Mouse (Mus musculus) MN1 (cell line): ENCODE measurements around the gene Gsdma.
A peak's percentile ranks its signal among the peaks of the same experiment; 100 is the strongest.
"Not testable (repeated sequence)": the region's sequence is repeated elsewhere in the genome, so short reads cannot be mapped to it uniquely, and the experiment has no call there.

Experiments
- DNase-seq: peaks from one replicate; pipeline ENCODE4 v3.0.0-alpha.2; 2016; ENCODE audit warnings: low spot score

The Gsdma gene

DNA sequence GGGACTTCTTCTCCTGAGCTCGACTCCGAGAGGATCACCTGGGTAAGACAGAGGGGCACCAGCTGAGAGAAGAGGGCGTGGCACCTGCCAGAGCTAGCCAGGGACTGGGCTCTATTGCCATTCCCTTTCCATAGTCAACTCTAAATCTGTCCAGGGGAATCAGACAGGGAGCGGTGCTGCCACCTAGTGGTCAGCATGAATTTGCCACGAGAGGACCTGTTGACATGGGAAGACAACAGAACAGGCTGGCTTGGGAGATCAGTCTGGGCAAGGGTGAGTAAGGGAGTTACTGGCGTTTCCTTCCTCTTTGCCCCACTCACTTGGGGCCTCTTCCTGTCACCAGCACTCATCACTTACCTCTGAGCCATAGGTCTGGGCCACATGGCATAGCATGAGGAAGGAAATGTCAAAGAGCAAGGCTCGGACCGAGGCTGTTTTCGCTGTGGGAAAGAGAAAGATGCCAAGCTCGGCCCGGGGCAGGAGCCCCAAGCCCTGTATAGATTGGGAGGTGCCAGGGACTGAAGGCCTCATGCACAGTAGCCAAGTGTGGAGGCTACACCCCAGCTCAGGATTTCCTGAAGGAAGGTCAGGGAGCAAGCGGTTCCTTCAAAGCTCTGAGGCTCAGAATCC, 46.4 kb downstream of the Gsdma start:
- peak; percentile 91 for DNase-seq

DNA sequence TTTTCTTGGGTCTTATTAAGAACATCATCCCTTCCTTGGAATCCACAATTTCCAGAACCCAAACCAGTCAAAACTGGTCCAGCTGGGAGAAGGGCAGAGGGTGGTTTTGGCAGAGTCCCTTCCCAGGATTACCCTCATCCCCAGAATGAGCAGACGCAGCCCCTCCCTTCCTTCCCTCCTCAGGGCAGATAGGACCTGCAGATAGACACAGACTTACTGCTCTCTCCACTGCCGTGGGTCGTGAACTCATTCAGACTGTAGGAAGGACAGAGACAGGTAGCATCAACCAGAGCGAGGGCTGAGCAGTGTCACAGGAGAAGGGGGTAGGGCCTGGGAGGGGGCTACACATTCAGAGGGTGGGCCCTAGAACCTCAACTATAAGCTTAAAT, 46.9 kb downstream of the Gsdma start:
- no peak for DNase-seq

DNA sequence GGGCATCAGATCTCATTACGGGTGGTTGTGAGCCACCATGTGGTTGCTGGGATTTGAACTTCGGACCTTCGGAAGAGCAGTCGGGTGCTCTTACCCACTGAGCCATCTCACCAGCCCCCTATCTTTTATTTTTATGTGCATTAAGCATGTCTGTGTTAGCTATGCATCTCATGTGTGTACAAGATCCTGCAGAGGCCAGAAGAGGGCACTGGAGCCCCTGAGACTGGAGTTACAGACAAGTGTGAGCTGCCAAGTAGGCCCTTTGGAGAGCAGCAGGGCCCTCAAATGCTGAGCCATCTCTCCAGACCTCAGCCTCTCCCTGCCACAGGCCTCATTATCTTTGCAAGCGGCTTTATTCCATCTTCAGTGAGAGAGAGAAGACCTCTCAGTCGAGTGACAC, 47.9 kb downstream of the Gsdma start:
- not testable (repeated sequence) for DNase-seq

- DNase-seq: no peak
These were observed 49.6 kb downstream of the Gsdma start for GRCm38 (mm10) chr11:98713703-98714102.

DNA sequence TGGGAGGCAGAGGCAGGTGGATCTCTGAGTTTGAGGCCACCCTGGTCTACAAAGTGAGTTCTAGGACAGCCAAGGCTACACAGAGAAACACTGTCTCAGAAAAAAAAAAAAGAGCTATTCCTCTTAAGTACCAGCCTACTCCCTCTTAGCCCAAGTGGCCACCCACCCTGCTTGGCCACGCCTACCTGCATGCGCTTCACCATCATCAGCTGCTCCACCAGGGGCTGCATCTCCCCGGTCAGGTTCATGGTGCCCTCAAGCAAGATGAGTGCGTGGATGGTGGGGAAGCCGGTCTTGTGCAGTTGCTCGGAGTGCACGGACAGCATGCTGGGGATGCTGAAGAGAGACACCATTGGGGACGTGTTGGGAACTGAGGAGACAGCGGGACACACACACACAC, 51.8 kb downstream of the Gsdma start:
- no peak for DNase-seq

- peak; percentile 63 for DNase-seq
These were observed 53.8 kb downstream of the Gsdma start for GRCm38 (mm10) chr11:98717904-98718303.

DNA sequence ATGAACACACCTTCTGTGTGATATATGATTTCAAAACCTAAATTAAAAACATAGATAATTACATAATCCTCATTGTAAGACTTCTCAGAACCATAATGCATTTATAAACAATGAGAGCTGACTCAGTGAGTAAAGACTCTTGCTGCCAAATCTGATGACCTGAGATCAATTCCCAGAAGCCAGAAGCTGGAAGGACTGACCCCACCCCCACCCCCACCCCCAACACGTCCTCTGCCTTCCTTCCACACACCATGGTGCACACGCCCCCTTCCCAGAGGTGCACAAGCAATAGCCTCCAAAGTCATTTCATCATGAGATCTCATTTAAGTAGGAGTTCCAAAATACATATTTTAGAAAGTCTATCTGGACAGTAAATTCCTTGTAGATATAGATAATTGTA, 56.6 kb downstream of the Gsdma start:
- no peak for DNase-seq

DNA sequence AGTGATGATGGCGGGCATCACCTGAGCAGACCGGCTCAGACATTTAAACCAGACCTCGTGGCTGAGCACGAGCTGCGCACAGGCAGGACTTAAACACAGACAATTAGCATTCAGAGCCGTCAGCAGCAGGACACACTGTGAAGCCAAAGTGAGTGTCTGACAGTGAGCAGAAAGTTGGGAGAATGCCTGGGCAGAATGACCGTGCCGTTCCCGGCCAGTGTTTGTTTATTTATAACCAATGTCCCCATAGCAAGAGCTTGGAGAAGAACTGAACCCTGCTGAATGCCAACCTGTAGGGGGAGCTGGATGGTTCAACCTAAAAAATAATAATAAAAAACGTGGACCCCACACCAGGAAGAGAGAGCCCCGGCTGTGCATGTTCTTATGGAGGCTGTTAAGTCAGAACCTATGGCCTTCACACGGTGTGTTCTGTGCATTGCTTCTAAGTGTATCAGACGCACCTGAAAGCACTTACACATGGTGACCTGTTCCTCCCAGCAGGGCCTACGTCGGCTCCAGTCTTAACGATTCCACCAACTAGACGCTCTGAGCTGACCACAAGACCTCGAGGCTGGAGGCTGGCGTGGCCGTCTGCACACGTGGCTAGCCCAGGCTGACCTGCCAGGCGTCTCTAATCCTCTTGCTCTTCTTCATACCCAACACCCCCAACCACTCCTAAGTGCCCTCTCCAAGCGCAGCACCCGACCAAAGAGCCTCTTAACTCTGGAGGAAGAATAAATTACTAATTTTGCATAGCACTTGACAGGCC, 57.5 kb downstream of the Gsdma start:
- DNase-seq: peak; percentile 42

GRCm38 (mm10) chr11:98723098-98723497, 58.9 kb downstream of the Gsdma start:
- DNase-seq: no peak

- no peak for DNase-seq
These were observed 61.9 kb downstream of the Gsdma start for GRCm38 (mm10) chr11:98725926-98726506.
